Mouse (Mus musculus) hindbrain, embryonic 14.5 days (tissue): ENCODE results near the gene Msi2. TPM values are rescaled to one million over a fixed set of nuclear protein-coding genes. Genes with fewer than 3 reads are reported as not detected.

Source experiments
- ATAC-seq: fragments of 200-750 bp; cut with Nextera tagmentation; 2 replicates; pipeline ENCODE4 v1.8.0; 2017; ENCODE audit warnings: moderate number of reproducible peaks, mild to moderate bottlenecking, moderate TSS enrichment, moderate library complexity; ENCODE audit not compliant: low FRiP score
- DNase-seq: peaks from one replicate; pipeline ENCODE4 v3.0.0-alpha.2; 2015; ENCODE audit warnings: low spot score
- H3K27ac ChIP-seq: fragments of 300-500 bp; sonication (generic); 2 replicates; pipeline ENCODE4 v1.5.1; 2014; ENCODE audit warnings: mild to moderate bottlenecking, moderate library complexity
- H3K27me3 ChIP-seq: fragments of 300-500 bp; sonication (generic); 2 replicates; pipeline ENCODE4 v1.6.1; 2014; ENCODE audit warnings: mild to moderate bottlenecking, low read length, mixed read lengths; ENCODE audit not compliant: control insufficient read depth, insufficient read depth
- H3K36me3 ChIP-seq: fragments of 300-500 bp; sonication (generic); replicated peaks from 2 replicates; pipeline ENCODE4 v1.6.1; 2014; ENCODE audit not compliant: control insufficient read depth, insufficient read depth
- H3K4me1 ChIP-seq: fragments of 300-500 bp; sonication (generic); replicated peaks from 2 replicates; pipeline ENCODE4 v1.6.1; 2014; ENCODE audit warnings: antibody characterized with exemption, low read length, mixed read lengths; ENCODE audit not compliant: control insufficient read depth, insufficient read depth
- H3K4me2 ChIP-seq: fragments of 300-500 bp; sonication (generic); replicated peaks from 2 replicates; pipeline ENCODE4 v1.6.1; 2014; ENCODE audit warnings: mild to moderate bottlenecking, moderate library complexity
- H3K4me3 ChIP-seq: fragments of 300-500 bp; sonication (generic); replicated peaks from 2 replicates; pipeline ENCODE4 v1.5.1; 2014; ENCODE audit warnings: mild to moderate bottlenecking, low read length
- H3K9ac ChIP-seq: fragments of 300-500 bp; sonication (generic); 2 replicates; pipeline ENCODE4 v1.6.1; 2014
- H3K9me3 ChIP-seq: fragments of 300-500 bp; sonication (generic); 2 replicates; pipeline ENCODE4 v1.6.1; 2016; ENCODE audit warnings: low read length; ENCODE audit not compliant: control insufficient read depth
- WGBS: fragments of 180-500 bp; shearing (Covaris S2); extraction: QIAGEN DNeasy Blood & Tissue Kit; methylation state at CpG from one replicate; pipeline ENCODE4 v1.1.7; 2014; 5-methylcytosine and 5-hydroxymethylcytosine counted together
- microRNA-seq: library from miRNA; unstranded; fragments of <30 nt; microRNA quantifications from one replicate; pipeline ENCODE4, GENCODE M21; 2016
- polyA plus RNA-seq: library from polyadenylated mRNA; unstranded; fragments of >200 nt; fragmentation: Nextera tagmentation; extraction: Ambion mirVana; gene quantifications from 2 replicates; pipeline ENCODE4 v1.2.1, GENCODE M21; 2014

Gene Msi2
- polyA plus RNA-seq, 1 experiment from 2014 or later = 26.5 TPM

DNA sequence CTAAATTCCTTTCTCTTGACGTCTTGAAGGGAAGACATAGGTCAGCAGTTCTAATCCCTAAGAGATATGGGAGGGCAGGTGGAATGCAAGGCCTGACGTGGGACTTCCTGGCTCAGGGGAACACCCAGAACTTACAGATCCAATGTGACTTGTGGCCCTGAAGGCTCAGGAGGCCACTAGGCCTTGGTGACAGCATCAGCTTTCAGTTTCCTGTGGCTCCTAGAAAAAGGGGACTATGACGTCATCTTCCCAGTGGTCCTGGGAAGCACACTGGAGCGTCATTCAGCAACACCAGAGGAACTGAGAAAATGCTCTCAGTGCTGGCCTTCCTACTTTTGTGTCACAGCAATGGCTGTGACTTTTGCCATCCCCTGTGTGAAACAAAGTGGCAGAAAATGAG, 427.1 kb downstream of the Msi2 start:
- no peak overlapping the region for H3K9ac ChIP-seq
- H3K4me3 ChIP-seq = no peak overlapping the region
- no peak overlapping the region for H3K4me2 ChIP-seq
- ATAC-seq = no peak
- no peaks in the 10 kb centered on the region for H3K9me3 ChIP-seq
- WGBS = 65% methylated on average over 4 of the region's 4 CpGs
- peaks cover 47% of the 10 kb centered on the region for H3K4me1 ChIP-seq
- no peaks in the 10 kb centered on the region for H3K36me3 ChIP-seq
- no peaks in the 10 kb centered on the region for H3K27me3 ChIP-seq
- no peak overlapping the region for H3K27ac ChIP-seq
- DNase-seq = no peak

Small RNA genes within 50 kb of the gene (microRNA-seq; reads per million reads assigned to microRNA genes)
- gene Mir378b = 0.65 reads per million

Other genes starting within 250 kb of the Msi2 start
- 26.0 and 26.6 TPM in 2 replicates for gene Akap1, start 146.1 kb upstream of the Msi2 start, polyA plus RNA-seq
- 28.7 and 34.7 TPM in 2 replicates for gene Scpep1, start 237.0 kb upstream of the Msi2 start, polyA plus RNA-seq
- not detected in 2 replicates for gene Elobl, start 248.4 kb upstream of the Msi2 start, polyA plus RNA-seq